Mouse (Mus musculus): ENCODE results near the gene Clcn6. TPM values are rescaled to one million over a fixed set of nuclear protein-coding genes. Genes with fewer than 3 reads are reported as not detected.
A peak's percentile ranks its signal among the peaks of the same experiment; 100 is the strongest.

The Clcn6 gene
- 21.6 and 24.8 TPM in 2 replicates for polyA plus RNA-seq (2015; fragmentation: Nextera tagmentation; extraction: Ambion mirVana)

DNA sequence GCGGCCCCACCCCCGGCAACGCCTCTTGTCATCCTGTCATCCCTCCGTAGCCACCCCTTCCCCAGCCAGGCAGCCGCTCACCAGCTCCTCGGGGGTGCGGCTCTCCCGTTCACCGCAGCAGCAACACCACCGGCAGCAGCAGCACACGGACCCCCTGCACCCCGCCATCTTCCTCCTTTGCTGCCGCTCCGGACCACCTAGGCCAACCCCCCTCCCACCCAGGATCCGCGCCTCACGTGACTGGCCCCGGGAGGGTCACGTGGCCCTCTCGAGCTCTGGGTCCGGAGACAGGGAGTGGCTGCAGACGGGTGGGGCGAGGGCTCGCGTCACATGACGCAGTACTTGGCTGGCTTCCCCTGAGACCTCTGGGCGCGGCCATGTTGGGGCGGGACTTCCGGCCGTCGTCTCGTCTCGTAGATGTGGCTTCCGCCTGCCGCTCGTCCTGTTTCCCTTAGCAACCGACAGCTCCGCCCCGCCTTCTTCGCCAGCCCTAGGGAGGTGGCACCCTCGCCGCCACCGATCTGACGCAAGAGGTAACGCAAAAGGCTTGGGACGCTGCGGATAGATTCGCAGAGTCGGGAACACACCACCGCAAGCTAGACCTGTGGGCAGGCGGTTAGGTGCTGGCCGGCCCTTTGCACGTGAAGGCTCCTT lies at the start of gene Clcn6, which contains the start of gene Mthfr:
Clcn6 (minus strand) TSS at position 222 of the 654 bp plus-strand sequence.
Mthfr (plus strand) TSS at position 478 of the 654 bp plus-strand sequence.
- Histone ChIP-seq H3K27me3 (no peaks in the 10 kb centered on the region), H3K9me3 (replicated peaks) (no peaks in the 10 kb centered on the region), H3K36me3 (ENCODE audit: poor library complexity, severe bottlenecking) (peaks cover 41% of the 10 kb centered on the region), H3K9ac (peak within 1 kb of the TSS; percentile 88), H3K4me3 (peak within 1 kb of the TSS; percentile 90), H3K4me2 (peak within 1 kb of the TSS; percentile 92), H3K27ac (peak within 1 kb of the TSS; percentile 87), H3K4me1 (peaks cover 52% of the 10 kb centered on the region)
- ATAC-seq: peak; percentile 96
- under 1% methylated on average over 51 of the region's 54 CpGs for WGBS

DNA sequence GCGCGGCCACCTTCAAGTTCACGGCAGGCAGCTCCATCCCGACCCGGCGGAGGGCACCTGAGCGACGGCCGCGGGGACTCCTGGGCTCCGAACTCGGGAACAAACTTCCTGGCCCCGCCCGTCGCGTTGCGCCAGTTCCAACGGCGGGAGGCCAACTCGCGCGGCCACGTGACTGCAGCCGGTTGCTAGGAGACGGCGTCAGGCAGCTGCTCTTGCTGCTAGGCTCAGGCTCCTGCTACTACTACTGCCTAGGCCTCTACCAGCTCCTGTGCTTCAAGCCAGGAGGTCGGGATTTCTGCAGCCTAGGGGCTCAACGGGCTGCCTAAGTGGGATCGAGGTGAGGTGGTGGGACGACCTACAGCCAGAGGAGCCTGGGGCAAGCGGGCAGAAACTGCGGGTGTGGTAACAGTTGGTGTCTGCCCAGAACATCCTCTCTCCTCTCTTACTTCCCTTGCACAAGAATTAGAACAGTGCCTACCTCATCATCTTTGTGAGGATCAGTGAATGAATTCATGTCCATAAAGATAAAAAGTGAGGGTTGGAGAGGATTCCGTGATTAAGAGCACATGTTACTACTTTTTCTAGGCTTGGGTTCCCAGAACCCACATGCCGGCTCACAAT lies 49.4 kb upstream of the Clcn6 start, which contains the start of gene Agtrap:
Agtrap (minus strand) TSS at position 125 of the 621 bp plus-strand sequence.
- Histone ChIP-seq H3K27ac (peak within 1 kb of the TSS; percentile 52; the same call in 1 of the 2 replicates), H3K9ac (peak within 1 kb of the TSS; percentile 69), H3K4me1 (peaks cover 23% of the 10 kb centered on the region), H3K27me3 (no peaks in the 10 kb centered on the region), H3K4me2 (peak within 1 kb of the TSS; percentile 65), H3K36me3 (ENCODE audit: poor library complexity, severe bottlenecking) (no peaks in the 10 kb centered on the region), H3K9me3 (replicated peaks) (no peaks in the 10 kb centered on the region), H3K4me3 (peak within 1 kb of the TSS; percentile 53)
- 5% methylated on average over 34 of the region's 34 CpGs for WGBS
- peak; percentile 95 for ATAC-seq

DNA sequence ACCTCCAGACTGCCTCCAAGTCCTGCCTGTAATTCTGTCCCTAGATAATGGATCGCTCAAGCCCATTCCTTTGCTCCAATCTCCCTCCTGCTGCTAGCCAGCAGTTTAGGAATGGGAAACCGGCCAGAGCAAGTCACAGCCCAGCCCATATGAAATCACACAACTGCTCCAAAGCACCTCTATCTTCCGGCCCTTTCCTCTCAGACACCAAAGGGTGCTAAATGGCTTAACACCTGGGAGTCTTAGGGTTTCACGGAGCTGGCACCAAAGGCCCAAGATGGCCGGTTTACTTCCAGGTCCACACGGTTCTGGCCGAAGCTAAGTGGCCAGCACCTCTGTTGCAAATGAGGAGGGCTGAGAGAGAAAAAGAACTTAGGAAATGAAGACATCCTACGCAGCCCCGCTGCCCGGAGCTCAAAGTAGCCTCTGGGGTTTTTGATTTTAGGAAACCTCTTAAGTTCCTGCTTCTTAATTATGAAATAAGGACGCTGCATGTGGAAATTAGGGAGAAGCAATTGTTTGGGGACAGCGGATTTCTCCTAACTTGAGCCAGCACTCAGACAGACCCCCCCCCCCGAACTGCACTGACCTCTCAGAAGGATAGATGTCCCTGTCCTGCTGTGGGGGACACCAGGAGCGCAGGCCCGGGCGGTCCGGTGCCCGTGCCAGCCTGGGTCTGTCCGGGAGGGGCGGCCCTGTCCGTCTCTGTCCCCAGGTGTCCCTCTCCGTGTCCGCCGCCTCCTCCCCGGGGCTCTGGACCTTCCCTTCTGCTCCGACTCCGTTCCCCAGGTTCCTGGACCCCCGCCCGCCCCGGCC lies 48.7 kb upstream of the Clcn6 start:
- Histone ChIP-seq H3K36me3 (ENCODE audit: poor library complexity, severe bottlenecking) (no peaks in the 10 kb centered on the region), H3K4me3 (peak overlapping the region; percentile 53), H3K9me3 (replicated peaks) (no peaks in the 10 kb centered on the region), H3K9ac (peak overlapping the region; percentile 69), H3K4me1 (peaks cover 23% of the 10 kb centered on the region), H3K27me3 (no peaks in the 10 kb centered on the region), H3K4me2 (peak overlapping the region; percentile 65), H3K27ac (no peak overlapping the region)
- no peak; the same call in none of the 2 replicates for ATAC-seq
- WGBS: 2% methylated on average over 30 of the region's 30 CpGs

DNA sequence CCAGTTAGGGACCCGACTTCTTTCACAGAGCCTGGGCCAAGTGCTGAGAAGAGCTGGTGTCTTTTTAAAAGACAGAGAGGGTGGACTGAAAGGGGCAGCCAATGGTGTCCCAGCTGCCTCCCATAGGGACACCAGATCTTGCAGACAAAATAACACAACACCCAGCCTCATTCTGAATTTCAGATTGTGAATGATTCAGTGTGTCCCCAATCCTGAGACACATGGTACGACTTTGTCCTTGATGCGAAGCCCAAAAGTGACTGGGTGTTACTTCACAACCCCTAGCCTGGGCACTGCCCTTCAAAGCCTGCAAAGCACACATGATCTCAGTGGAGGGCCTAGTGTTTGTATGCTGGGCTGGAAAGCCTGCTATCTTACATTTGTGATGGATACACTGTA lies 47.3 kb upstream of the Clcn6 start:
- Histone ChIP-seq H3K4me2 (no peak overlapping the region), H3K4me3 (no peak overlapping the region), H3K36me3 (ENCODE audit: poor library complexity, severe bottlenecking) (no peaks in the 10 kb centered on the region; the same call in 1 of the 2 replicates), H3K9me3 (replicated peaks) (no peaks in the 10 kb centered on the region), H3K27ac (no peak overlapping the region), H3K4me1 (peaks cover 23% of the 10 kb centered on the region), H3K27me3 (no peaks in the 10 kb centered on the region), H3K9ac (no peak overlapping the region)
- WGBS: 82% methylated on average over 3 of the region's 3 CpGs
- no peak for ATAC-seq

DNA sequence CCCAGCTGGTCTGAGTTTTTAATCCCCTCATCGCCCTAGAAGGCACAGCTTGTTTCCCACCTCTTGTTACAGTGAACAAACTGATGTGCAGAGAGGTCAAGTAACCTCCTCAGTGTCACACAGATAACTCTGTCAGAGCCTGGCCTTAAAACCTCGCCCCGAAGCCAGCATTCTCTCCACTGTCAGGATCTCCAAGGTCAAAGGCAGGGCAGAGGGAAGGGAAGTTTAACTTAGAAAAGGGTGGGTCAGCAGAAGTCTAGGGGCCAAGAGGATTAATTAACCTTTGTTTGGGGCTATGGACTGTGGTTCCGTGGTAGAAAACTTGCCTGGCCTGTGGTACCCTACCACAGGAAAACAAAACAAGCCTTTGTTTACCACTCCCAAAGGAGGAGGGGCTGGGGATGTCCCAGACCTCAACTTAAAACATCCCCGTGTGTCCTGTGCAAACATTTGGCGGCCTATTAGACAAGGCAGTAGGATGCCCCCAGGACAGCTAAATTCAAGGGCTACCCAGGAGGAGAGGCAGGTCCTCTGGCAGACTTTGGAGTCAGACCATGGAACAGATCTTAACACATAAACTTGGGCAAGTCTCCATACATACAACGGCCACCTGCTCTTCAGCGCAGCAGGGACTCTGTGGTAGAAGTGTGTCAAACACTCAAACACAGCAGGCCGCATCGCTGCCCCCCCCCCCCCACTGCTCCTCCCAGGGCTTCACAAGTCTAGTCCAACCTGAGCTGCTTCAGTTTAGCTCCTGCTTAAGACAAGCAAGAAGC lies 46.7 kb upstream of the Clcn6 start:
- no peaks in the 10 kb centered on the region for H3K9me3 ChIP-seq (replicated peaks)
- H3K36me3 ChIP-seq (ENCODE audit: poor library complexity, severe bottlenecking): peaks cover 5% of the 10 kb centered on the region; the same call in 1 of the 2 replicates
- H3K4me2 ChIP-seq: no peak overlapping the region
- H3K27me3 ChIP-seq: no peaks in the 10 kb centered on the region
- no peak overlapping the region for H3K4me3 ChIP-seq
- ATAC-seq: no peak
- peaks cover 23% of the 10 kb centered on the region for H3K4me1 ChIP-seq
- WGBS: 50% methylated on average over 10 of the region's 10 CpGs
- 0 out of 2 replicates have a peak overlapping the region, but pooled peaks have one; percentile 40 for H3K9ac ChIP-seq
- no peak overlapping the region for H3K27ac ChIP-seq

DNA sequence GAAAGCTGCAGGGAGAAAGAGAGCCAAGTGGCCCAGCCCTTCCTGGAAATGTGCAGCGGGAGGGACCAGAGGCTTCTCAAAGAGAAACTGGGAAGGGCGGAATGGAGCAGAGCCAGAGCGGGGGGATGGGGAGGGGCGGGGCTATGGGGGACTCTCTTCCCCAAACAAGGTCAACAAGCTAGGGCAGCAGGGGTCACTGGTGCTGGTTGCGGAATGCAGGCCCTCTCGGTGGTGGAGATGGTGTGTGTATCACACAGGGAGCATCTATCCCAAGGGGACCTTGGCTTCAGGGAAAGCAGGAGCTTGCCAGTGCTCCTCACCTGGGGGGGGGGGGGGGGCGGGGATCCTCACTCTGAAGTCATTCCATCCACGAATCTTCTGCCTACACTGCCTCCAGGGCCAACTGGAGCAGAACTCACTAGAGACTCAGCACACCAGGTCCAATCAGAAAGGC lies 45.7 kb upstream of the Clcn6 start:
- no peak for ATAC-seq
- Histone ChIP-seq H3K27me3 (no peaks in the 10 kb centered on the region), H3K27ac (no peak overlapping the region), H3K4me1 (peaks cover 23% of the 10 kb centered on the region), H3K4me2 (no peak overlapping the region), H3K9ac (no peak overlapping the region), H3K36me3 (ENCODE audit: poor library complexity, severe bottlenecking) (peaks cover 8% of the 10 kb centered on the region; the same call in 1 of the 2 replicates), H3K9me3 (replicated peaks) (no peaks in the 10 kb centered on the region), H3K4me3 (no peak overlapping the region)
- 16% methylated on average over 7 of the region's 8 CpGs for WGBS

DNA sequence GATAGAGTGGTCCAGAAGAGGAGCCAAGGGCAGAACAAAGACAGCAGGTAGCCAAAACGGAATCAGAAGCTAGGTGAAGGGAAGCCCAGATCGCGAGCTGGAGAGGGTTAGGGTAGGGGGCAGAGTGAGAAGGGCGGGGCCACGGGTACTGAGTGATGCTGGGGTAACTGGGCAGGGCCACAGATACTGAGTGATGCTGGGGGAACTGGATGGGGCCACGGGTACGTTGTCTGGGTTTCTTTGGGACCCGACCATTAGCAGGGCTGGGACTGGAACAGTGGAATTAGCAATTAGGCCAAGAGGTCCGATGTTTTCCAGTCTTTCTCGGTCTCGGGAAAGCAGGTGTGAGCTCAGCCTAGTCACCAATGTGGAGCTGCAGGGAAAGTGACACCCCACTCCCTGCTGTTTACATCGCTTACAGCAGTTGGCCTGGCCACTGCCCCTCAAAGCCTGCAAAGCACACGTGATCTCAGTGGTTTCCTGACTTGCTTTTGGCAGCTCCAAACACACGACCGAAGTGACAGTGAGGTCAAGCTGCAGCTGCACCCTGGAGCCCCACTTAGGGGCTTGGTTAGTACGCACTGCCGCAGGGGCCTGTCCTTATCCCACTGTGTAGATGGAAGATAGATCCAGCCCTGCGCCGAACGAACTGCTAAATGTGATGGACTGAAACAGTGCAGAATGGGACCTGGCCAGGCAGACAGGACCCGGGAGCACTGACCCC lies 44.7 kb upstream of the Clcn6 start:
- H3K4me1 ChIP-seq: peaks cover 18% of the 10 kb centered on the region
- no peak overlapping the region for H3K4me3 ChIP-seq
- no peak overlapping the region for H3K9ac ChIP-seq
- 65% methylated on average over 21 of the region's 21 CpGs for WGBS
- no peaks in the 10 kb centered on the region for H3K9me3 ChIP-seq (replicated peaks)
- H3K27ac ChIP-seq: no peak overlapping the region
- peaks cover 8% of the 10 kb centered on the region; the same call in 1 of the 2 replicates for H3K36me3 ChIP-seq (ENCODE audit: poor library complexity, severe bottlenecking)
- H3K27me3 ChIP-seq: no peaks in the 10 kb centered on the region
- ATAC-seq: no peak
- H3K4me2 ChIP-seq: no peak overlapping the region

DNA sequence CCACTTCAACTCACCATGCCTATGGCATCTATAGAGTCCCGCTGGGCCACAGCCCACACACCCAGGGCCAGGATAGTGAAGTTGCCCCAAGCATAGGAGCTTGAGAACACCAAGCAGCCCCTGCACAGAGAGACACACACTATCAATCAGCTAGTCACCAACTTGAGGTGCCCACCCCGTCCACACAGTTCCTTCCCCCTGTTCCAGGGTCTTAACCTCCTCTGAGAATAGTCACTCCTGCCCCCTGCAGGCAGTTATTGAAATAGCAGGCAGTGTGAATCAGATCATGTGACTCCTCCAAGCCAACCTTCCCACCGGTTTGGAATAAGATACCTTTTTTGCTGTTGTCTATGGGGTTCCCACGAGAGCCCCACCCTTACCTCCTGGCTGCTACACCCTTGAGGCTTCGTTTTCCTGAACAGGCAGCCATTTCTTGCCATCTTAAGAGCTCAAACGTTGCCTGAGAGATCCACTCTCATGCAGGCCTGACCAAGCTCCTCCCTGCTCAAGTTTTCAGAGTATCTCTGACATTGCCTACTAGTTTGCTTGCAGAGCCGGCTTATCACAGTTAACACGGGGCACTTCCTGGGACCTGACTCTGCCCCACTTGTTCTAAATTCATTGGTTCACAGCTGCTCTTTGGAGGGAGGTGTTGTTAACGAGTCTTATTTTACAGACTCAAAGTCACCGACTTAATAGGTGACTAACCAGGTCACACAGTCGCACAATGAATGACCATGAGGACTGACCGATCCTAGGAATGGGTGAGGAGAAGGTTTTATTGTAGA lies 43.8 kb upstream of the Clcn6 start:
- no peak overlapping the region for H3K4me2 ChIP-seq
- 53% methylated on average over 12 of the region's 12 CpGs for WGBS
- no peak overlapping the region for H3K27ac ChIP-seq
- no peak overlapping the region for H3K4me3 ChIP-seq
- H3K9me3 ChIP-seq (replicated peaks): no peaks in the 10 kb centered on the region
- H3K4me1 ChIP-seq: peaks cover 9% of the 10 kb centered on the region
- no peak overlapping the region for H3K9ac ChIP-seq
- ATAC-seq: peak; percentile 37; the same call in 1 of the 2 replicates
- H3K36me3 ChIP-seq (ENCODE audit: poor library complexity, severe bottlenecking): peaks cover 8% of the 10 kb centered on the region; the same call in 1 of the 2 replicates
- no peaks in the 10 kb centered on the region for H3K27me3 ChIP-seq

DNA sequence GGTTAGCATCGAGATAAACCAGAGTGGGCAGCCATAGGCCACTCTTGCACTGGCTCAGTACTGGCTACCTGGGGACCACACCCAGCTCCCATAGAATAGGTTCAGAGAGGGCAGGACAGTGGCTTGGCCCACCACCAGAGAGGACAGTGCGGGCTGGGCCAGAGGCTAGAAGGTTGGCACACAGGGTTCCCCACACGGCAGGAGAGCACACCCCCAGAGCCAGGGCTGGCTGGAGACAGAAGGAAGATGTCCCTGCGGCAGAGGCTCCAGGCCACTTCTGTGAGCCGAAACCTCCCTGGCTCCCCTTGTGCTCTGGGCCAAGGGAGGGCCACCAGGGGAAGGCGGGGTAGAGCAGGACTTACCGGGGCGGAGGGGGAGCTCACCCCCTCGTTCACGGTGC lies 42.6 kb upstream of the Clcn6 start:
- WGBS: 96% methylated on average over 10 of the region's 10 CpGs
- Histone ChIP-seq H3K4me2 (no peak overlapping the region), H3K4me3 (no peak overlapping the region), H3K4me1 (no peaks in the 10 kb centered on the region), H3K27ac (no peak overlapping the region), H3K9me3 (replicated peaks) (no peaks in the 10 kb centered on the region), H3K27me3 (no peaks in the 10 kb centered on the region), H3K36me3 (ENCODE audit: poor library complexity, severe bottlenecking) (peaks cover 8% of the 10 kb centered on the region; the same call in 1 of the 2 replicates), H3K9ac (no peak overlapping the region)
- no peak for ATAC-seq

DNA sequence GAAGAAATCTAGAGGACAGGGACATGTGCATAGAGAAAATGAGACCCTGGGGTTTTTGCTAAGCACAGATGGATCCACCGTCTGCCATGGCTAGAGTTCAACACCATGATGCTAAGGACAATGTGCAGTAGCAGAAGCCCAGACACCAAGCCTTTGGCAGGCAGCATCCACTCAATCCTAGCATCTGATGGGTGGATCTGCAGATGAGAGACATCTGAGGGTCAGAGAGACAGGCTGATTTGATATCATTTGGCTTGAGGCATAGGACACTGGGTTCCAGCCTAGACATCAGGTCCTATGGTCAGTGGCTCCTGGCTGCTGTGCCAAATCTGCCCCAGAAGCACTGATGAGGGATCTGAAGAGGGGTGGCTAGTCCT lies 42.0 kb upstream of the Clcn6 start:
- Histone ChIP-seq H3K36me3 (ENCODE audit: poor library complexity, severe bottlenecking) (peaks cover 8% of the 10 kb centered on the region; the same call in 1 of the 2 replicates), H3K9me3 (replicated peaks) (no peaks in the 10 kb centered on the region), H3K27ac (no peak overlapping the region), H3K4me2 (no peak overlapping the region), H3K9ac (no peak overlapping the region), H3K4me3 (no peak overlapping the region), H3K27me3 (no peaks in the 10 kb centered on the region), H3K4me1 (no peaks in the 10 kb centered on the region)
- ATAC-seq: no peak
- WGBS: 86% methylated on average over 1 of the region's 1 CpGs

All from forebrain, embryonic 13.5 days (tissue).